ENCODE assay signal across 8 mouse cellular contexts in genomic region chrX:140457502-140457901, GRCm38 (mm10). TPM values are rescaled to one million over a fixed set of nuclear protein-coding genes. Genes with fewer than 3 reads are reported as not detected.
A peak's percentile ranks its signal among the peaks of the same experiment; 100 is the strongest.
DNase-seq lines count a peak whose midpoint lies in the region; ATAC-seq and TF ChIP-seq lines count a peak whose summit lies in the region.

No protein-coding gene starts in this region.

- H3ac ChIP-seq in myocyte (ENCODE audit: control insufficient read depth, insufficient read length), result peak overlapping the region; percentile 48

- H3K27ac ChIP-seq in kidney, embryonic 15.5 days, result no peak overlapping the region
- no peak overlapping the region for H3K27ac ChIP-seq in hindbrain, embryonic 15.5 days (replicated peaks)

- WGBS in kidney, embryonic 15.5 days, result 20% methylated on average over 12 of the region's 12 CpGs
- 25% methylated on average over 12 of the region's 12 CpGs for WGBS in hindbrain, embryonic 15.5 days

- 0 out of 2 replicates have a peak, but pooled peaks cover 2% of the 10 kb centered on the region for H3K4me1 ChIP-seq in kidney, embryonic 15.5 days
- no peaks in the 10 kb centered on the region for H3K4me1 ChIP-seq in hindbrain, embryonic 15.5 days (replicated peaks)

- H3K4me2 ChIP-seq in kidney, embryonic 15.5 days, result peak overlapping the region; percentile 74
- peak overlapping the region; percentile 54 for H3K4me2 ChIP-seq in hindbrain, embryonic 15.5 days
- peak overlapping the region; percentile 84 for H3K4me2 ChIP-seq in myocyte (ENCODE audit: low read depth)

- peak overlapping the region; percentile 41; the same call in 1 of the 2 replicates for H3K9ac ChIP-seq in kidney, embryonic 15.5 days
- peak overlapping the region; percentile 49 for H3K9ac ChIP-seq in hindbrain, embryonic 15.5 days

- no peak for DNase-seq in kidney, adult 9 months
- DNase-seq in brain, embryonic 14.5 days (ENCODE audit: low read depth), result peak; percentile 47
- DNase-seq in urinary bladder, postnatal 10 days (ENCODE audit: low spot score), result no peak
- DNase-seq in gastrocnemius, postnatal 36 days, result no peak
- DNase-seq in layer of hippocampus, postnatal 10 days (ENCODE audit: low spot score in 2 of 2), result no peak

- no peaks in the 10 kb centered on the region for H3K9me3 ChIP-seq in kidney, embryonic 15.5 days (replicated peaks)
- no peaks in the 10 kb centered on the region for H3K9me3 ChIP-seq in hindbrain, embryonic 15.5 days

- no peaks in the 10 kb centered on the region for H3K36me3 ChIP-seq in kidney, embryonic 15.5 days
- no peaks in the 10 kb centered on the region for H3K36me3 ChIP-seq in hindbrain, embryonic 15.5 days
- H3K36me3 ChIP-seq in myocyte (ENCODE audit: control insufficient read depth, insufficient read depth), result no peaks in the 10 kb centered on the region

- H3K4me3 ChIP-seq in kidney, embryonic 15.5 days (replicated peaks), result peak overlapping the region; percentile 58
- H3K4me3 ChIP-seq in hindbrain, embryonic 15.5 days, result peak overlapping the region; percentile 58
- peak overlapping the region; percentile 72 for H3K4me3 ChIP-seq in myocyte

- intact Hi-C loops in gastrocnemius, postnatal 36 days (cut with DNase I), result no loop called here

- TF ChIP-seq POLR2A in brain, embryonic 14.5 days (IDR thresholded peaks at IDR 0.05; ENCODE audit: borderline replicate concordance, extremely low read depth, insufficient read depth, insufficient read length, poor library complexity, severe bottlenecking), result no peak
- no peak for TF ChIP-seq POLR2A in myocyte (IDR thresholded peaks at IDR 0.05; ENCODE audit: insufficient read length, low read depth)

- peaks cover 17% of the 10 kb centered on the region for H3K79me2 ChIP-seq in myocyte (ENCODE audit: control insufficient read depth, insufficient read depth)

- no peak for TF ChIP-seq CTCF in brain, embryonic 14.5 days (IDR thresholded peaks at IDR 0.05; ENCODE audit: borderline replicate concordance, extremely low read depth, insufficient read depth, insufficient read length)

- no peak for ATAC-seq in kidney, embryonic 15.5 days (replicated peaks; ENCODE audit: low FRiP score)
- ATAC-seq in hindbrain, embryonic 15.5 days (ENCODE audit: low FRiP score, low read depth), result no peak

- H3K27me3 ChIP-seq in kidney, embryonic 15.5 days, result peaks cover 25% of the 10 kb centered on the region
- no peaks in the 10 kb centered on the region for H3K27me3 ChIP-seq in hindbrain, embryonic 15.5 days
- H3K27me3 ChIP-seq in myocyte (ENCODE audit: control insufficient read depth, insufficient read depth, insufficient read length), result no peaks in the 10 kb centered on the region

TF ChIP-seq in myocyte, 11 proteins besides CTCF, POLR2A, EP300 and RAD21:
- no peak for TF ChIP-seq E2F4 (IDR thresholded peaks at IDR 0.05; ENCODE audit: insufficient read depth)
- TF ChIP-seq REST (IDR thresholded peaks at IDR 0.05; ENCODE audit: insufficient read depth, insufficient read length), result no peak
- TF ChIP-seq MAX (IDR thresholded peaks at IDR 0.05; ENCODE audit: low read depth), result no peak

RNA-seq across cellular contexts. Expression of gene Prps1, which starts 1.1 kb away (rescaled TPM):
- polyA plus RNA-seq in kidney, embryonic 15.5 days (2015; fragmentation: Nextera tagmentation; extraction: Ambion mirVana), result 42.7 and 44.0 TPM in 2 replicates
- 33.1 and 41.8 TPM in 2 replicates for polyA plus RNA-seq in brain, embryonic 14.5 days (2012; rRNA removed)
- 79.8 and 84.5 TPM in 2 replicates for polyA plus RNA-seq in hindbrain, embryonic 15.5 days (2015; fragmentation: Nextera tagmentation; extraction: Ambion mirVana)
- 26.9 TPM for polyA plus RNA-seq in myocyte (2012; fragmentation: generic; extraction: Trizol)
- 10 to 100 TPM; 28.9 to 29.8 TPM for total RNA-seq in gastrocnemius, postnatal 36 days (2021)
- 10 to 100 TPM; 57.5 to 70.6 TPM for total RNA-seq in layer of hippocampus, postnatal 10 days (2021)
